Mouse (Mus musculus): ENCODE measurements around the gene 2700081O15Rik. TPM values are rescaled to one million over a fixed set of nuclear protein-coding genes. Genes with fewer than 3 reads are reported as not detected.
A peak's percentile ranks its signal among the peaks of the same experiment; 100 is the strongest.

The 2700081O15Rik gene
- polyA plus RNA-seq, 1 experiment from 2014 or later: 9.5 TPM

- DNase-seq (no peak), ATAC-seq (ENCODE audit: insufficient read depth) (no peak)
- Histone ChIP-seq H3K4me3 (ENCODE audit: low read depth, low read length) (no peak overlapping the region; the same call in 1 of the 2 replicates), H3K4me1 (ENCODE audit: insufficient read depth) (peaks cover 42% of the 10 kb centered on the region), H3K9ac (0 out of 2 replicates have a peak overlapping the region, but pooled peaks have one; percentile 21), H3K27ac (ENCODE audit: low read depth) (peak overlapping the region; percentile 85; the same call in 1 of the 2 replicates), H3K9me3 (ENCODE audit: low read depth, low read length) (no peaks in the 10 kb centered on the region), H3K4me2 (peak overlapping the region; percentile 53), H3K36me3 (ENCODE audit: insufficient read depth) (peaks cover 60% of the 10 kb centered on the region), H3K27me3 (ENCODE audit: insufficient read depth, low read length) (no peaks in the 10 kb centered on the region)
- TF ChIP-seq CTCF (IDR thresholded peaks at IDR 0.05; ENCODE audit: low read depth): no peak
- WGBS: 50% methylated on average over 26 of the region's 27 CpGs
Measured at GRCm38 (mm10) chr19:7420841-7421601, 3.6 kb downstream of the 2700081O15Rik start.

- peak; percentile 92 for DNase-seq
- peak overlapping the region; percentile 25 for H3K4me3 ChIP-seq (ENCODE audit: low read depth, low read length)
- peaks cover 42% of the 10 kb centered on the region for H3K4me1 ChIP-seq (ENCODE audit: insufficient read depth)
- no peaks in the 10 kb centered on the region for H3K9me3 ChIP-seq (ENCODE audit: low read depth, low read length)
- H3K9ac ChIP-seq: peak overlapping the region; percentile 21; the same call in 1 of the 2 replicates
- H3K27ac ChIP-seq (ENCODE audit: low read depth): peak overlapping the region; percentile 85
- no peaks in the 10 kb centered on the region for H3K27me3 ChIP-seq (ENCODE audit: insufficient read depth, low read length)
- H3K36me3 ChIP-seq (ENCODE audit: insufficient read depth): peaks cover 68% of the 10 kb centered on the region
- ATAC-seq (ENCODE audit: insufficient read depth): peak; percentile 33
- TF ChIP-seq CTCF (IDR thresholded peaks at IDR 0.05; ENCODE audit: low read depth): no peak
- H3K4me2 ChIP-seq: peak overlapping the region; percentile 53
- WGBS: 14% methylated on average over 48 of the region's 48 CpGs
Measured at GRCm38 (mm10) chr19:7421602-7422591, 4.5 kb downstream of the 2700081O15Rik start.

GRCm38 (mm10) chr19:7422656-7423027 is 5.2 kb downstream of the 2700081O15Rik start:
- no peak for ATAC-seq (ENCODE audit: insufficient read depth)
- H3K9ac ChIP-seq: 0 out of 2 replicates have a peak overlapping the region, but pooled peaks have one; percentile 21

GRCm38 (mm10) chr19:7423028-7423655 is 5.7 kb downstream of the 2700081O15Rik start:
- TF ChIP-seq CTCF (IDR thresholded peaks at IDR 0.05; ENCODE audit: low read depth): no peak
- H3K9me3 ChIP-seq (ENCODE audit: low read depth, low read length): no peaks in the 10 kb centered on the region
- ATAC-seq (ENCODE audit: insufficient read depth) (peak; percentile 85), DNase-seq (peak; percentile 96)
- no peaks in the 10 kb centered on the region for H3K27me3 ChIP-seq (ENCODE audit: insufficient read depth, low read length)
- WGBS: 18% methylated on average over 51 of the region's 51 CpGs
- peak overlapping the region; percentile 53 for H3K4me2 ChIP-seq
- H3K4me1 ChIP-seq (ENCODE audit: insufficient read depth): peaks cover 42% of the 10 kb centered on the region
- H3K4me3 ChIP-seq (ENCODE audit: low read depth, low read length): peak overlapping the region; percentile 25
- H3K9ac ChIP-seq: 0 out of 2 replicates have a peak overlapping the region, but pooled peaks have one; percentile 21
- H3K36me3 ChIP-seq (ENCODE audit: insufficient read depth): peaks cover 81% of the 10 kb centered on the region
- peak overlapping the region; percentile 85 for H3K27ac ChIP-seq (ENCODE audit: low read depth)

More at GRCm38 (mm10) chr19:7422656-7423027, 5.2 kb downstream of the 2700081O15Rik start:
- H3K4me2 ChIP-seq: peak overlapping the region; percentile 53
- WGBS: 16% methylated on average over 30 of the region's 35 CpGs
- H3K9me3 ChIP-seq (ENCODE audit: low read depth, low read length): no peaks in the 10 kb centered on the region
- no peaks in the 10 kb centered on the region for H3K27me3 ChIP-seq (ENCODE audit: insufficient read depth, low read length)
- no peak for TF ChIP-seq CTCF (IDR thresholded peaks at IDR 0.05; ENCODE audit: low read depth)
- DNase-seq: no peak
- peak overlapping the region; percentile 85 for H3K27ac ChIP-seq (ENCODE audit: low read depth)
- peaks cover 76% of the 10 kb centered on the region for H3K36me3 ChIP-seq (ENCODE audit: insufficient read depth)
- H3K4me1 ChIP-seq (ENCODE audit: insufficient read depth): peaks cover 42% of the 10 kb centered on the region
- H3K4me3 ChIP-seq (ENCODE audit: low read depth, low read length): peak overlapping the region; percentile 25

DNA sequence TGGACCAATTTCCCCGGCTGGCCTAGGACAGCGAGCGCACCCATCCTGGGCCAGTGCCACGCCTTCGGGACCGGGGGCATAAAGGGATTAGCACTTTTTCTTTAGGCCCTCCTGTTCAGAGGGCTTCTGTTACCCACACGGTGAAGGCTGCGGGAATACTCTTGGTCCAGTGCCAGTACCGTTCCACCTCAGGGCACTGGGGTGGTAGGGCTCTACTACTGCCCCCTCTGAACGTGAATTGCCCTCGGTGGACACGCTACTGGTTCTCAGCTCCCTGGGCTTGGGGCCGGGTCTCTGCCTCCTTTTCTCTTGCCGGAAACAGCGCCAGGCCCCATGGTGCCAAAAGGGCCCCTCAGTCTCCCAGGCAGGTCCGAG is 6.2 kb downstream of the 2700081O15Rik start:
- Histone ChIP-seq H3K4me2 (peak overlapping the region; percentile 53), H3K27me3 (ENCODE audit: insufficient read depth, low read length) (no peaks in the 10 kb centered on the region), H3K36me3 (ENCODE audit: insufficient read depth) (peaks cover 86% of the 10 kb centered on the region), H3K4me3 (ENCODE audit: low read depth, low read length) (peak overlapping the region; percentile 25), H3K27ac (ENCODE audit: low read depth) (peak overlapping the region; percentile 55; the same call in 1 of the 2 replicates), H3K4me1 (ENCODE audit: insufficient read depth) (peaks cover 42% of the 10 kb centered on the region), H3K9ac (0 out of 2 replicates have a peak overlapping the region, but pooled peaks have one; percentile 6), H3K9me3 (ENCODE audit: low read depth, low read length) (no peaks in the 10 kb centered on the region)
- WGBS: 48% methylated on average over 16 of the region's 16 CpGs
- ATAC-seq (ENCODE audit: insufficient read depth): no peak
- no peak for DNase-seq
- TF ChIP-seq CTCF (IDR thresholded peaks at IDR 0.05; ENCODE audit: low read depth): no peak

DNA sequence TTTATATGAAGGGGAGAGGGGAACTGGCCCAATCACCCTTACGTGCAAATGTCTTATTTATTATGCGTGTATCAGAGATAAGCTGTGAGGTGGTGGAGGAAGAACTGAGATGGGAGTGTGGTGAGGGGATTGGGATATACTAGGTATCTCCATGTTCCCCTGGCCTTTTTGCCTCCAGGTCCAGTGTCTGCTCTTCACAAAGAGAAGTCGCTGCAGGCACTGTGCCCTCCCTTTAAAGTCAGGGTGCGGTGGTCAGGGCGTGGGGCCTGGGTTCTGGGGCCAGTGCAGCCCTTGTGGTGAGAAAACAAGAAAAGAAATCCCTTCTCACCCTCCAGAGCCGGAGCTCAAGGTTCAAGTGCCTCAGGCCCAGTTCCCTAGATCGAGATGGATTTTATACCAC is 6.7 kb downstream of the 2700081O15Rik start:
- Histone ChIP-seq H3K9me3 (ENCODE audit: low read depth, low read length) (no peaks in the 10 kb centered on the region), H3K4me2 (no peak overlapping the region; the same call in 1 of the 2 replicates), H3K4me3 (ENCODE audit: low read depth, low read length) (no peak overlapping the region; the same call in 1 of the 2 replicates), H3K27ac (ENCODE audit: low read depth) (no peak overlapping the region), H3K36me3 (ENCODE audit: insufficient read depth) (peaks cover 88% of the 10 kb centered on the region), H3K4me1 (ENCODE audit: insufficient read depth) (peaks cover 41% of the 10 kb centered on the region), H3K9ac (no peak overlapping the region), H3K27me3 (ENCODE audit: insufficient read depth, low read length) (no peaks in the 10 kb centered on the region)
- DNase-seq: no peak
- TF ChIP-seq CTCF (IDR thresholded peaks at IDR 0.05; ENCODE audit: low read depth): no peak
- 69% methylated on average over 7 of the region's 7 CpGs for WGBS
- no peak for ATAC-seq (ENCODE audit: insufficient read depth)
